Mouse (Mus musculus) spleen, adult 2 months (tissue): ENCODE results near the gene Gm3776.

ENCODE experiments used
- CTCF ChIP-seq: fragments of 200-500 bp; IDR thresholded peaks from 2 replicates; pipeline ENCODE4 v1.5.1; 2011; ENCODE audit warnings: mild to moderate bottlenecking, inconsistent platforms; ENCODE audit not compliant: insufficient read depth, insufficient read length, insufficient replicate concordance; ENCODE audit errors: extremely low read depth
- POLR2A ChIP-seq: fragments of 200-500 bp; IDR thresholded peaks from 2 replicates; pipeline ENCODE4 v1.6.1; 2011; ENCODE audit warnings: low read depth, low read length, inconsistent platforms

- no peak for TF ChIP-seq CTCF
- no peak for TF ChIP-seq POLR2A
These were observed 33.6 kb upstream of the Gm3776 start for GRCm38 (mm10) chr9:78223221-78223902.
